Mouse (Mus musculus) activated CD4-positive, CD25-positive, alpha-beta regulatory T cell, adult 9 weeks (primary cell): ENCODE results near the gene Vgll2. TPM values are rescaled to one million over a fixed set of nuclear protein-coding genes. Genes with fewer than 3 reads are reported as not detected.

Experiments used
- polyA plus RNA-seq: library from polyadenylated mRNA; unstranded; fragments of 100-300 nt; shearing (Covaris generic); gene quantifications from one replicate; pipeline ENCODE4 v1.2.1, GENCODE M21; 2017

Gene Vgll2
- not detected for polyA plus RNA-seq

GRCm38 (mm10) chr10:52022413-52023212 lies at the start of gene Vgll2:
Vgll2 (plus strand) TSS chr10:52022502.

Other genes starting within 250 kb of the Vgll2 start
- gene Ros1, start 172.7 kb downstream of the Vgll2 start, polyA plus RNA-seq, result not detected
- gene Dcbld1, start 211.1 kb downstream of the Vgll2 start, polyA plus RNA-seq, result not detected